In genomic region chr2:154614841-154615576, GRCm38 (mm10) we compare ENCODE assay signal across 9 mouse cellular contexts. TPM values are rescaled to one million over a fixed set of nuclear protein-coding genes. Genes with fewer than 3 reads are reported as not detected.
DNase-seq lines count a peak whose midpoint lies in the region; ATAC-seq and TF ChIP-seq lines count a peak whose summit lies in the region.
"Had no signal": no experiment of that assay in that cellular context is flagged by ENCODE, and none has a peak within 500 bp of the region (broad histone marks: within the 10 kb centered on the region; RNA-seq: fewer than 3 reads in every experiment).

No protein-coding gene starts in this region.

- DNase-seq in kidney, adult 2 months: peak; percentile 39
- no peak for DNase-seq in kidney, adult 8-10 months
- peak; percentile 40 for DNase-seq in brain, embryonic 14.5 days (ENCODE audit: low read depth)
- DNase-seq in frontal cortex, postnatal 36 days (ENCODE audit: low spot score in 2 of 2): no peak
- DNase-seq in spleen, postnatal 36 days (ENCODE audit: low spot score in 2 of 2): no peak

- H3K4me1 ChIP-seq in kidney, adult 2 months (ENCODE audit: control insufficient read depth, insufficient read depth, low read length): peaks cover 7% of the 10 kb centered on the region; the same call in 1 of the 2 replicates
- H3K4me1 ChIP-seq in heart, embryonic 15.5 days (replicated peaks): peaks cover 10% of the 10 kb centered on the region
- peaks cover 14% of the 10 kb centered on the region for H3K4me1 ChIP-seq in midbrain, embryonic 12.5 days

- no peaks in the 10 kb centered on the region for H3K36me3 ChIP-seq in kidney, adult 2 months (ENCODE audit: control insufficient read depth, insufficient read depth, low read length)
- H3K36me3 ChIP-seq in heart, embryonic 15.5 days: no peaks in the 10 kb centered on the region
- H3K36me3 ChIP-seq in midbrain, embryonic 12.5 days: no peaks in the 10 kb centered on the region
- H3K36me3 ChIP-seq: embryonic facial prominence, embryonic 12.5 days had no signal

- TF ChIP-seq CTCF in kidney, adult 2 months (conservative IDR thresholded peaks at IDR 0.05; ENCODE audit: insufficient read depth, insufficient read length, low read depth, low read length): no peak
- TF ChIP-seq CTCF in brain, embryonic 14.5 days (IDR thresholded peaks at IDR 0.05; ENCODE audit: borderline replicate concordance, extremely low read depth, insufficient read depth, insufficient read length): no peak

- 42% methylated on average over 19 of the region's 19 CpGs for WGBS in kidney, adult 2 months
- 60% methylated on average over 19 of the region's 19 CpGs for WGBS in heart, embryonic 15.5 days
- WGBS in midbrain, embryonic 12.5 days: 70% methylated on average over 19 of the region's 19 CpGs

- peak overlapping the region; percentile 83 for H3K4me2 ChIP-seq in heart, embryonic 15.5 days
- no peak overlapping the region for H3K4me2 ChIP-seq in midbrain, embryonic 12.5 days (replicated peaks)

- TF ChIP-seq POLR2A in kidney, adult 2 months (IDR thresholded peaks at IDR 0.05; ENCODE audit: low read depth, low read length): no peak
- no peak for TF ChIP-seq POLR2A in brain, embryonic 14.5 days (IDR thresholded peaks at IDR 0.05; ENCODE audit: borderline replicate concordance, extremely low read depth, insufficient read depth, insufficient read length, poor library complexity, severe bottlenecking)

- no peak overlapping the region for H3K9ac ChIP-seq in heart, embryonic 15.5 days
- no peak overlapping the region for H3K9ac ChIP-seq in midbrain, embryonic 12.5 days (replicated peaks)

- peak overlapping the region; percentile 74 for H3K27ac ChIP-seq in kidney, adult 2 months (ENCODE audit: insufficient read depth, low read depth, low read length)
- peak overlapping the region; percentile 95 for H3K27ac ChIP-seq in heart, embryonic 15.5 days
- H3K27ac ChIP-seq in midbrain, embryonic 12.5 days (replicated peaks): peak overlapping the region; percentile 97

- peak overlapping the region; percentile 9 for H3K4me3 ChIP-seq in kidney, adult 2 months (ENCODE audit: insufficient read depth, low read depth, low read length)
- H3K4me3 ChIP-seq in heart, embryonic 15.5 days: peak overlapping the region; percentile 6; the same call in 1 of the 2 replicates
- H3K4me3 ChIP-seq in midbrain, embryonic 12.5 days: no peak overlapping the region

- no peaks in the 10 kb centered on the region for H3K27me3 ChIP-seq in kidney, adult 2 months (replicated peaks; ENCODE audit: control insufficient read depth, insufficient read depth, low read length)
- H3K27me3 ChIP-seq in heart, embryonic 15.5 days: no peaks in the 10 kb centered on the region
- no peaks in the 10 kb centered on the region for H3K27me3 ChIP-seq in midbrain, embryonic 12.5 days
- H3K27me3 ChIP-seq: embryonic facial prominence, embryonic 12.5 days had no signal

- no peak for ATAC-seq in heart, embryonic 15.5 days (replicated peaks; ENCODE audit: insufficient number of reproducible peaks, insufficient read depth, low FRiP score, low read depth)
- ATAC-seq in midbrain, embryonic 12.5 days (ENCODE audit: low FRiP score, low read depth): no peak
- no peak for ATAC-seq in activated CD4-positive, CD25-positive, alpha-beta regulatory T cell, adult 4 months

- no peaks in the 10 kb centered on the region for H3K9me3 ChIP-seq in heart, embryonic 15.5 days (replicated peaks)
- H3K9me3 ChIP-seq in midbrain, embryonic 12.5 days: no peaks in the 10 kb centered on the region
- H3K9me3 ChIP-seq: embryonic facial prominence, embryonic 12.5 days had no signal

RNA-seq across cellular contexts. Expression of gene 4930519P11Rik, which starts 1.8 kb away (rescaled TPM):
- 0.57 and 0.86 TPM in 2 replicates for polyA plus RNA-seq in kidney, adult 2 months (2012; rRNA removed)
- polyA plus RNA-seq in brain, embryonic 14.5 days (2012; rRNA removed): 0.22 and 0.69 TPM in 2 replicates
- not detected in 2 replicates for polyA plus RNA-seq in heart, embryonic 15.5 days (2015; fragmentation: Nextera tagmentation; extraction: Ambion mirVana)
- polyA plus RNA-seq in midbrain, embryonic 12.5 days (2016; fragmentation: Nextera tagmentation; extraction: Ambion mirVana): 0.54 and 0.69 TPM in 2 replicates
- polyA plus RNA-seq in activated CD4-positive, CD25-positive, alpha-beta regulatory T cell, adult 4 months (2017; shearing (Covaris generic)): not detected

RNA-seq across cellular contexts. Expression of gene Zfp341, which starts 1.9 kb away (rescaled TPM):
- 4.9 and 5.3 TPM in 2 replicates for polyA plus RNA-seq in kidney, adult 2 months (2012; rRNA removed)
- polyA plus RNA-seq in brain, embryonic 14.5 days (2012; rRNA removed): 17.6 and 18.7 TPM in 2 replicates
- polyA plus RNA-seq in heart, embryonic 15.5 days (2015; fragmentation: Nextera tagmentation; extraction: Ambion mirVana): 0.53 and 0.77 TPM in 2 replicates
- polyA plus RNA-seq in midbrain, embryonic 12.5 days (2016; fragmentation: Nextera tagmentation; extraction: Ambion mirVana): 1.4 and 1.5 TPM in 2 replicates
- under 1 TPM; 0.37 to 0.73 TPM for polyA plus RNA-seq in activated CD4-positive, CD25-positive, alpha-beta regulatory T cell, adult 4 months (2017; shearing (Covaris generic))

RNA-seq across cellular contexts. Expression of gene Pxmp4, which starts 11.5 kb away (rescaled TPM):
- polyA plus RNA-seq in kidney, adult 2 months (2012; rRNA removed): 118 and 138 TPM in 2 replicates
- 11.4 and 12.5 TPM in 2 replicates for polyA plus RNA-seq in brain, embryonic 14.5 days (2012; rRNA removed)
- polyA plus RNA-seq in heart, embryonic 15.5 days (2015; fragmentation: Nextera tagmentation; extraction: Ambion mirVana): 24.6 and 27.1 TPM in 2 replicates
- polyA plus RNA-seq in midbrain, embryonic 12.5 days (2016; fragmentation: Nextera tagmentation; extraction: Ambion mirVana): 9.4 and 13.8 TPM in 2 replicates
- polyA plus RNA-seq in activated CD4-positive, CD25-positive, alpha-beta regulatory T cell, adult 4 months (2017; shearing (Covaris generic)): 10 to 100 TPM; 20.5 to 23.2 TPM

RNA-seq across cellular contexts. Expression of gene Chmp4b, which starts 36.5 kb away (rescaled TPM):
- 71.9 and 102 TPM in 2 replicates for polyA plus RNA-seq in kidney, adult 2 months (2012; rRNA removed)
- 201 and 214 TPM in 2 replicates for polyA plus RNA-seq in brain, embryonic 14.5 days (2012; rRNA removed)
- 24.1 and 25.1 TPM in 2 replicates for polyA plus RNA-seq in heart, embryonic 15.5 days (2015; fragmentation: Nextera tagmentation; extraction: Ambion mirVana)
- 26.1 and 27.9 TPM in 2 replicates for polyA plus RNA-seq in midbrain, embryonic 12.5 days (2016; fragmentation: Nextera tagmentation; extraction: Ambion mirVana)
- 1 to 10 TPM; 5.9 to 6.3 TPM for polyA plus RNA-seq in activated CD4-positive, CD25-positive, alpha-beta regulatory T cell, adult 4 months (2017; shearing (Covaris generic))

RNA-seq across cellular contexts. Expression of gene E2f1, which starts 45.3 kb away (rescaled TPM):
- polyA plus RNA-seq in kidney, adult 2 months (2012; rRNA removed): 3.6 and 4.1 TPM in 2 replicates
- polyA plus RNA-seq in brain, embryonic 14.5 days (2012; rRNA removed): 15.0 and 19.5 TPM in 2 replicates
- 17.0 and 23.1 TPM in 2 replicates for polyA plus RNA-seq in heart, embryonic 15.5 days (2015; fragmentation: Nextera tagmentation; extraction: Ambion mirVana)
- 36.0 and 41.1 TPM in 2 replicates for polyA plus RNA-seq in midbrain, embryonic 12.5 days (2016; fragmentation: Nextera tagmentation; extraction: Ambion mirVana)
- 1 to 10 TPM in 1 of 2 experiments, under 1 TPM in 1; 0.91 to 2.3 TPM for polyA plus RNA-seq in activated CD4-positive, CD25-positive, alpha-beta regulatory T cell, adult 4 months (2017; shearing (Covaris generic))

Comparison
In these comparisons a context has a peak if more than half of its experiments do, and no peak if none do; other contexts are left out.
1. DNase-seq: peak in kidney, adult 2 months (single experiment) and brain, embryonic 14.5 days (single experiment); none in kidney, adult 8-10 months (0 of 2), frontal cortex, postnatal 36 days (0 of 2) and spleen, postnatal 36 days (0 of 2).
2. Peak in every context shown above with its lines, with median percentiles within 50 percentile points of each other: H3K27ac ChIP-seq.